Mouse (Mus musculus) right cerebral cortex, postnatal 4 days (tissue): ENCODE results near the gene Zpbp.

Experiments used
- DNase-seq: peaks from one replicate; pipeline ENCODE4 v3.0.0-alpha.2; 2022

Gene Zpbp

GRCm38 (mm10) chr11:11461635-11462560 lies at the start of gene Zpbp, which contains the start of gene Spata48:
Gene Zpbp, minus strand, starts transcription at chr11:11462408.
Gene Spata48, plus strand, starts transcription at chr11:11462094.
- peak; percentile 85 for DNase-seq

GRCm38 (mm10) chr11:11509413-11509812 lies 47.2 kb upstream of the Zpbp start:
- no peak for DNase-seq

GRCm38 (mm10) chr11:11506187-11506586 lies 44.0 kb upstream of the Zpbp start:
- no peak for DNase-seq

- DNase-seq, result peak; percentile 22
Measured at GRCm38 (mm10) chr11:11499944-11500343, 37.7 kb upstream of the Zpbp start.

- DNase-seq, result no peak
Measured at GRCm38 (mm10) chr11:11495697-11496096, 33.5 kb upstream of the Zpbp start.

GRCm38 (mm10) chr11:11492044-11492443 lies 29.8 kb upstream of the Zpbp start:
- no peak for DNase-seq

- no peak for DNase-seq
Measured at GRCm38 (mm10) chr11:11484378-11484777, 22.2 kb upstream of the Zpbp start.

- no peak for DNase-seq
Measured at GRCm38 (mm10) chr11:11468924-11469323, 6.7 kb upstream of the Zpbp start.

GRCm38 (mm10) chr11:11462561-11462890 lies 318 bp upstream of the Zpbp start:
- DNase-seq, result no peak

GRCm38 (mm10) chr11:11455037-11455436 lies 7.2 kb downstream of the Zpbp start:
- no peak for DNase-seq

- no peak for DNase-seq
Measured at GRCm38 (mm10) chr11:11417356-11417755, 44.9 kb downstream of the Zpbp start.

GRCm38 (mm10) chr11:11414188-11414587 lies 48.0 kb downstream of the Zpbp start:
- no peak for DNase-seq

GRCm38 (mm10) chr11:11394686-11395085 lies 67.5 kb downstream of the Zpbp start:
- no peak for DNase-seq

GRCm38 (mm10) chr11:11393164-11393563 lies 69.0 kb downstream of the Zpbp start:
- DNase-seq, result no peak

- no peak for DNase-seq
Measured at GRCm38 (mm10) chr11:11371305-11371704, 90.9 kb downstream of the Zpbp start.

GRCm38 (mm10) chr11:11283512-11283911 lies 178.7 kb downstream of the Zpbp start:
- DNase-seq, result no peak

- no peak for DNase-seq
Measured at GRCm38 (mm10) chr11:11280128-11280527, 182.1 kb downstream of the Zpbp start.

GRCm38 (mm10) chr11:11257348-11257747 lies 204.9 kb downstream of the Zpbp start:
- DNase-seq, result no peak

GRCm38 (mm10) chr11:11242694-11243377 lies 219.4 kb downstream of the Zpbp start:
- no peak for DNase-seq

GRCm38 (mm10) chr11:11239346-11239745 lies 222.9 kb downstream of the Zpbp start:
- no peak for DNase-seq
